Mouse (Mus musculus) liver, embryonic 14.5 days (tissue): ENCODE measurements around the gene Pde4d. TPM values are rescaled to one million over a fixed set of nuclear protein-coding genes. Genes with fewer than 3 reads are reported as not detected.

ENCODE experiments used
- ATAC-seq: fragments of 200-750 bp; cut with Nextera tagmentation; 2 replicates; pipeline ENCODE4 v1.8.0; 2017; ENCODE audit warnings: moderate number of reproducible peaks, mild to moderate bottlenecking, moderate library complexity; ENCODE audit not compliant: insufficient read depth
- DNase-seq, 3 experiments: peaks; one replicate each; pipeline ENCODE4 v3.0.0-alpha.2; 2012 to 2013; ENCODE audit warnings: low read depth in 3 of 3, low spot score in 3 of 3
- H3K27ac ChIP-seq: fragments of 300-500 bp; sonication (generic); 2 replicates; pipeline ENCODE4 v1.5.1; 2014; ENCODE audit warnings: moderate library complexity, mild to moderate bottlenecking, control low read depth, inconsistent platforms
- H3K27me3 ChIP-seq: fragments of 300-500 bp; sonication (generic); 2 replicates; pipeline ENCODE4 v1.6.1; 2014; ENCODE audit warnings: mild to moderate bottlenecking, low read length, moderate library complexity; ENCODE audit not compliant: control insufficient read depth, insufficient read depth
- H3K36me3 ChIP-seq: fragments of 300-500 bp; sonication (generic); replicated peaks from 2 replicates; pipeline ENCODE4 v1.6.1; 2014; ENCODE audit warnings: low read depth; ENCODE audit not compliant: control insufficient read depth, insufficient read depth
- H3K4me1 ChIP-seq, 2 experiments: fragments of 200-500 bp in 1 of 2; fragments of 300-500 bp in 1 of 2; sonication (generic) in 1 of 2; replicated peaks; 2 replicates each; pipeline ENCODE4 v1.6.1; 2012 to 2014; ENCODE audit warnings: antibody characterized with exemption in 1 of 2, inconsistent platforms in 1 of 2, low read length in 1 of 2; ENCODE audit not compliant: control insufficient read depth in 2 of 2, insufficient read depth in 2 of 2
- H3K4me2 ChIP-seq: fragments of 300-500 bp; sonication (generic); 2 replicates; pipeline ENCODE4 v1.6.1; 2014; ENCODE audit warnings: low read depth, mild to moderate bottlenecking, control low read depth, moderate library complexity
- H3K4me3 ChIP-seq, 2 experiments: fragments of 200-500 bp in 1 of 2; fragments of 300-500 bp in 1 of 2; sonication (generic) in 1 of 2; 2 replicates each; pipeline ENCODE4 v1.5.1; 2012 to 2014; ENCODE audit warnings: low read depth in 2 of 2, low read length in 2 of 2, mild to moderate bottlenecking in 2 of 2, control low read depth in 1 of 2, inconsistent platforms in 1 of 2, moderate library complexity in 1 of 2; ENCODE audit not compliant: insufficient read depth in 1 of 2
- H3K9ac ChIP-seq: fragments of 300-500 bp; sonication (generic); replicated peaks from 2 replicates; pipeline ENCODE4 v1.6.1; 2014; ENCODE audit warnings: mild to moderate bottlenecking, control low read depth, moderate library complexity
- H3K9me3 ChIP-seq: fragments of 300-500 bp; sonication (generic); 2 replicates; pipeline ENCODE4 v1.6.1; 2016; ENCODE audit warnings: low read length, mixed read lengths; ENCODE audit not compliant: control insufficient read depth
- CTCF ChIP-seq: IDR thresholded peaks from 2 replicates; pipeline ENCODE4 v1.5.1; 2016; ENCODE audit warnings: antibody characterized with exemption, low read depth, control low read depth
- EP300 ChIP-seq: IDR thresholded peaks from 2 replicates; pipeline ENCODE4 v1.6.1; 2016; ENCODE audit warnings: antibody characterized with exemption, low read depth
- WGBS: fragments of 180-500 bp; shearing (Covaris S2); extraction: QIAGEN DNeasy Blood & Tissue Kit; methylation state at CpG from one replicate; pipeline ENCODE4 v1.1.7; 2014; ENCODE audit not compliant: insufficient replicate concordance; 5-methylcytosine and 5-hydroxymethylcytosine counted together
- polyA plus RNA-seq, 2 experiments: library from polyadenylated mRNA; depleted of rRNA in 1 of 2; stranded (reverse) in 1 of 2; unstranded in 1 of 2; fragments of >200 nt; fragmentation: Nextera tagmentation in 1 of 2; extraction: Ambion mirVana in 1 of 2; gene quantifications; 2 replicates each; pipeline versions ENCODE4 v1.2.1 to v1.2.3; 2012 to 2014

Pde4d gene
- polyA plus RNA-seq, 2 experiments, result 4.9 to 8.6 TPM

DNA sequence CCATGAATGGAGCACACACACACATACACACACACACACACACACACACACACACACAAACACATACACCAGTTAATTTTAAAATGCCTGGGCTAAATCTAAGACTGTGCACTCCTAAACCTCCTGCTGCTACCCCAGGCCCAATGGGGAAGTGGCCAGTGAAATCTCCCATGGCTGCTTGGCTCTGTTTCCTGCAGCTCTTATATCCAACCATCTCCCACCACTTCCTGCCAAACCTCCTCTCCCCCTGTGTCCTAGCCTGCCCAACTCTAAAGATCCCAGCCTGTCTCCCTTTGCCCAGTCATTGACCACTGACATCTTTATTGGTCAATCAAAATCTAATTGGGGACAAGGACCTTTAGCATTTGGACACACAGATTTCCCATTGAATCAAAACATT lies 814.1 kb downstream of the Pde4d start:
- peaks cover 3% of the 10 kb centered on the region; the same call in 1 of the 2 replicates for H3K27me3 ChIP-seq

DNA sequence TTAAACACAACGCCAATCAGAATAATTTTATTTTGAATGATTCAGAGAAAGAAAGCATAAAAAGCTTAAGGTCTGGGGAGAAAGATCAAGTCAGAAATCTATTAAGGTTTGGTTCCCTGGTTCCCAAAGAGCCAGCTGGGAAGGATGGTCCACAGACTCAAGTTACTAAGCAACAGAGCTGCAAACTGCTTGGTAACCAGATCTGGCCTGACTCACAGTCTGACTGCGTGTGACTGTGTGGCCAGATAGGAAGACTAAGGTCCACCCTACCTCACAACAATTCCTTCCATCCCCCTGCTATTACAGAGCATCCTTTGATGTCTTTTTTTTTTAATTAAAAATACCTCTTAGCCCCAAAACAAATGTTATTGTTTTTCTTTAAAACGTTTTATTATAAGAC lies 818.5 kb downstream of the Pde4d start:
- H3K9me3 ChIP-seq, result no peaks in the 10 kb centered on the region
- WGBS, result 49% methylated on average over 3 of the region's 3 CpGs
- H3K9ac ChIP-seq, result no peak overlapping the region
- ATAC-seq, result no peak
- DNase-seq, result no peak
- no peaks in the 10 kb centered on the region for H3K4me1 ChIP-seq
- no peaks in the 10 kb centered on the region for H3K27me3 ChIP-seq
- H3K36me3 ChIP-seq, result no peaks in the 10 kb centered on the region
- H3K27ac ChIP-seq, result no peak overlapping the region
- H3K4me2 ChIP-seq, result no peak overlapping the region
- no peak overlapping the region for H3K4me3 ChIP-seq
- TF ChIP-seq CTCF (no peak), EP300 (no peak)

More for the DNA sequence above, 814.1 kb downstream of the Pde4d start:
- Histone ChIP-seq H3K9me3 (no peaks in the 10 kb centered on the region), H3K4me3 (no peak overlapping the region), H3K36me3 (no peaks in the 10 kb centered on the region), H3K4me2 (no peak overlapping the region), H3K9ac (no peak overlapping the region), H3K4me1 (no peaks in the 10 kb centered on the region), H3K27ac (no peak overlapping the region)
- DNase-seq (no peak), ATAC-seq (no peak)
- no peak for TF ChIP-seq EP300
- no peak for TF ChIP-seq CTCF

DNA sequence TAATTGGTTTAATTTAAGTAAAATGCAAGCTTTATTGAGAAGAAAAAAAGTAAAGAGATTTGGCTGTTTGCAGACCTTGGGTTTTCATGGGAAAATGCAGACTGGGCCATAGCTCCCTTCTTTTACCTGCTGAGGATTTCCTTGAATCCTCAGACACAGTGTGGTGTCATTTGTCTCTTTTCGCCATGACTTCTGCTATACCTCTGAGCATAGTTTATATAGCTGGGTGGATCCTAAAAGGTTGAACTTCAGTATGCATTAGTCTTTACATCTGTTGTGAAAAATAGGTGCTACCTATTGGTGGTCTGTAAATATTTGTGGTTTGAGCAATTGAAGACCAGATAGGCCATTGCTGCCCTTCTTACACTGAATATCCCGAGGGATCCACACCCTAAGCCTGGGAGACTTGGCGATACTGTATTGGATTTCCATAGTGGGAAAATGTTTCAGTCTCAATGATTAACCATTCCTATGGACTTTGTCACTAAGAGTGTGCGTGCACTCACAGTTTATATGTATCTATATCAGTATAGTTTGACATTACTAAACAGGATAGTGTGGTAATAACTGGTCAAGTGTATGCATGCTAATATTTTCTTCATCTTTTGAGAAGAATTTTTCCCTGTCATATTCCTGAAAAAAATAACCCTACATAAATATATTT lies 819.0 kb downstream of the Pde4d start:
- Histone ChIP-seq H3K36me3 (no peaks in the 10 kb centered on the region), H3K4me2 (no peak overlapping the region), H3K4me3 (no peak overlapping the region), H3K4me1 (no peaks in the 10 kb centered on the region), H3K9me3 (no peaks in the 10 kb centered on the region), H3K9ac (no peak overlapping the region), H3K27ac (no peak overlapping the region), H3K27me3 (no peaks in the 10 kb centered on the region)
- ATAC-seq, result no peak
- TF ChIP-seq EP300 (no peak), CTCF (no peak)
- DNase-seq, result no peak
- WGBS, result 67% methylated on average over 4 of the region's 4 CpGs

DNA sequence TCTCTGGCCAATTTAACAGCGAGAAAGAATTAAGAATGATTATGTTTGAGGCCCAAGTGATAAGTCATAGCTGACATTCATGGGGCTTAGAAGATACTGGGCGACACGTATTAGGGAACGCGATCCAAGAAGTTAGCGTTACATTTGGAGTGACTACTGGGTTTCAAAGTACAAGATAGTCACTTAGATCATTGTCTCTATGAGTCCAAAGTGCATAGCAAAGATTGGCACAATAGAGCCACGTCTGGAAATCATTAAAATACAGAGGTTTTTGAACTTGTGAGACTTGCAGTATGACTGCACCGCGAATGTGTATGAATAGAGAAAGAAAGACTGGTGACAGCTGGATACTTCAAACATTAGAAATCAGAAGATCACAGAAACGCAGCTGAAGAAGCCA lies 825.1 kb downstream of the Pde4d start:
- ATAC-seq (no peak), DNase-seq (no peak)
- H3K9ac ChIP-seq, result no peak overlapping the region
- TF ChIP-seq CTCF (no peak), EP300 (no peak)
- H3K27ac ChIP-seq, result no peak overlapping the region
- no peak overlapping the region for H3K4me3 ChIP-seq
- H3K4me1 ChIP-seq, result peaks cover 0 to 3% of the 10 kb centered on the region in 2 experiments; a peak in 1 of 4 replicates
- H3K27me3 ChIP-seq, result no peaks in the 10 kb centered on the region
- no peaks in the 10 kb centered on the region for H3K36me3 ChIP-seq
- H3K9me3 ChIP-seq, result no peaks in the 10 kb centered on the region
- WGBS, result 69% methylated on average over 10 of the region's 10 CpGs
- no peak overlapping the region for H3K4me2 ChIP-seq

DNA sequence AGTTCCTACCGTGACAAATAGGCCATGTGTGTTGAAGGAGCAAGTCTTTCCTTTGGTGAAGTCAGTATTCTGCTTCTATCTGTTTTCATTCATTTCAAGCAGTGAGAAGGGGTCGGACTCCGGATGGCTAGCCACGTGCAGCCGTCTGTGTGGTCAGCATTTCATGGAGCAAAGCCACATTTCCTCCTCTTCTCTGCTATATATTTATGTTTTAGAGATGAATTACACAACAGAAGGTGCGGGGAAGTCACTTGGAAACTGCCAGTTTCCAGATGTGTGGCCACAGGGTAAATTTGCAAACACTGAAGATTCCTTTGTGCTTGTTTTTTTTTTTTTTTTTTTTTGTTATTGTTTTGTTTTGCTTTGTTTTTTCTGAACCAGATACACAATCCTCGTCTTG lies 828.0 kb downstream of the Pde4d start:
- Histone ChIP-seq H3K27me3 (no peaks in the 10 kb centered on the region), H3K27ac (no peak overlapping the region), H3K4me2 (no peak overlapping the region), H3K4me3 (no peak overlapping the region), H3K9ac (no peak overlapping the region), H3K36me3 (no peaks in the 10 kb centered on the region), H3K4me1 (peaks cover 0 to 3% of the 10 kb centered on the region in 2 experiments; a peak in 1 of 4 replicates), H3K9me3 (no peaks in the 10 kb centered on the region)
- WGBS, result 43% methylated on average over 7 of the region's 7 CpGs
- no peak for TF ChIP-seq CTCF
- no peak for DNase-seq
- no peak for ATAC-seq
